Mouse (Mus musculus) layer of hippocampus, adult 11-12 months (tissue): Measurements from ENCODE around the gene BC030499.

Experiments used
- DNase-seq: peaks from one replicate; pipeline ENCODE4 v3.0.0; 2022; ENCODE audit warnings: low spot score

The BC030499 gene

GRCm38 (mm10) chr11:78305272-78305671 lies 14.6 kb downstream of the BC030499 start:
- DNase-seq = no peak

- no peak for DNase-seq
Observed at GRCm38 (mm10) chr11:78310861-78311511, 20.3 kb downstream of the BC030499 start.

- no peak for DNase-seq
Observed at GRCm38 (mm10) chr11:78313662-78314061, 23.0 kb downstream of the BC030499 start.

- DNase-seq = no peak
Observed at GRCm38 (mm10) chr11:78318411-78318810, 27.8 kb downstream of the BC030499 start.

DNA sequence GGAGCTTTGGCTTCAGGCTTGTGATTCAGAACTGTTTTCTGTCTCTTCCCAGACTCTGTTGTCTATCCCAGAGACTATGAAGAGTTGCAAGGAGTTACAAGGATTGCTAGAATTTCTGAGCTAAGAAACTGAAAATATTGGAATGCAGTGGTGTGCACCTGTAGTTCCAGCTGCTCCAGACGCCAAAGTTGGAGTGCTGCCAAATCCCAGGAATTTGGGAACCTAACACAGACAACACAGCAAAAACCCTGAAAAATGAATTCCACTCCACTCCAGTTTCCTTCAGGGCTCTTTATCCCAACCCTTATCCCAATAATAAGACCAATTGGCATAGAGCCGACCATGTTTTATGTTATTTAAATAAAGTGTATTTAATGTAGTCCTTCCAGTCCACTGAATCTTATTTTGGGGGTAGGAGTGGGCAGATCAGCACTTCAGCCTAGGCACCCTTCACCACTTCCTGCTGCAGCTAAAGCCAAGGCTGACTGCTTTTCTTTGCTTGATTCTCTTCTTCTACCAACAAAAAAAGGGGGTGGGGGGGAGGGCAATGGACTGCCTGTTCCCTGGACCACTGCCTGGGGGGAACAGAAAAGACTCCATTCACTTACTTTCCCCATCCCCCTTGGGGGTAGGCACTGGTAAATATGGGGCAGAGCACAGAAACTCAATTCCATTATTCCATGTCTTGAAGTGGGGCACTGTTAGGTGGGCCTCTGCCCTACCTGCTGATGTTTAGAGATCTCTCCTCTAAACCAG lies 31.6 kb downstream of the BC030499 start:
- DNase-seq = no peak

DNA sequence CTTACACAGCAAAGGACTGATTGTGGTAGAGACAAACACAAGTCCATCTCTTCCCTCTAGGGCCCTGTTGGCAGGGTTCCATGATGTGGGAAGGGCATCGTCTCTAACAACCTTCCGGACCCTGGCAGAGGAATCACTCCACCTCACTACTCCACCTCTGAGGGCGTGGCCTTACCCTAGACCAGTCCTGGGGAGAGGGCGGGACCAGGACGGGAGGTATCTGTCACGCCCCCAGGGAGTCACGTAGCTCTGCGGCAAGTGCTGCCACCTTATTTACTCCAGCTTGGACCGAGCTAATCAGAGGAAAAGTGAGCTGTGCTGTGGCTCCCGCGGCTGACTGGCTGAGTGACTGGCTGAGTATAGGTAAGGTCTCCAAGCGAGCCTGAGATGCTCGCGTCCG lies 32.2 kb downstream of the BC030499 start, which contains the start of gene Aldoc:
Gene Aldoc, plus strand, starts transcription at position 109 of the 400 bp plus-strand sequence.
- peak; percentile 87 for DNase-seq

DNA sequence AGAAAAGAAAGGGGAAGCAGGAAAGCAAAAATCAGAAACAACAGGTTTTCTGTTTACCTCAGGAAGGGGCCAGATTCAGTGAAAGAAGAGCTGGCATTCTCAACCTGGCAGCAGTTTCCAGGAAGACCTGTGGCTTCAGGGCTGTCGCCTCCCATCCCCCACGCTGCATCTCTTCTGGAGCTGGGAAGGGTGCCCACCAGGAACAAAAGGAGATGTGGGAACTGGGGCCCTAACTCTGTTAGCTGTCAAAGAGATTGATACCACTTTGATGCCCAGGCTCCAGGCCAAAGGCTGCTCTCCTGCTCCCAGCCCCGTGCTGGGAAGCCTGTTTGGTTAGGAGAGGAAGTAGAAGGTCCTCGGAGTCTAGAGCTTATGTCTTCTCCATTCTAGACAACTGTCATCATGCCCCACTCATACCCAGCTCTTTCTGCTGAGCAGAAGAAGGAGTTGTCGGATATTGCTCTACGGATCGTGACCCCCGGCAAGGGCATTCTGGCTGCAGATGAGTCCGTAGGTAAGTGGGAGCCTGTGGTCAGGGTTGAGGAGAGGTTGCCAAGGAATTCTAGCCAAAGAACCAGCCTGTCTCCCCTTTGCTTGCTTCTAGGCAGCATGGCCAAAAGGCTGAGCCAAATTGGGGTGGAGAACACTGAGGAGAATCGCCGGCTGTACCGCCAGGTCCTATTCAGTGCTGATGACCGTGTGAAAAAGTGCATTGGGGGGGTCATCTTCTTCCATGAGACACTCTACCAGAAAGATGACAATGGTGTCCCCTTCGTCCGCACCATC lies 33.6 kb downstream of the BC030499 start:
- DNase-seq = no peak

- no peak for DNase-seq
Observed at GRCm38 (mm10) chr11:78324965-78325364, 34.3 kb downstream of the BC030499 start.

DNA sequence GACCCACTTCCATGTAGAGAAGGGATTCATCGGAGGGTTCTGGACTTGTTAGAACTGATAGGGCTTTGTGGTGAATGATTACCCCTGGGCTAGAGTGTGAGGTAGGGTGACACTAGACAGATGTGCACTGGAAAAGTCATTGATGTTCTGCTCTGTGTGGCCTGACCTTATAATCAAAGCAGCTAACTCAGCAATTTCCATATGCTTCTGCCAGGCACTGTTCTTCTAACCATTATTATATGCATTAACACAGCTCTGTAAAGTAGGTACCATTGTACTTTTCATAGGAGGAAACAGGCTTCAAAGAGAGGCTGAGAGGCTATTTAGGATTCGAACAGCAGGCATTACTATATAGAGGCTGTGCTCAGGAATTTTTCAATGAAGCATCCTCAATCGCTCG lies 36.6 kb downstream of the BC030499 start:
- no peak for DNase-seq

- DNase-seq = peak; percentile 97
Observed at GRCm38 (mm10) chr11:78327634-78328511, 37.2 kb downstream of the BC030499 start, which contains the start of gene Pigs. Gene Pigs (plus strand): TSS chr11:78328415.

GRCm38 (mm10) chr11:78328512-78329056 lies 37.9 kb downstream of the BC030499 start:
- DNase-seq = no peak

DNA sequence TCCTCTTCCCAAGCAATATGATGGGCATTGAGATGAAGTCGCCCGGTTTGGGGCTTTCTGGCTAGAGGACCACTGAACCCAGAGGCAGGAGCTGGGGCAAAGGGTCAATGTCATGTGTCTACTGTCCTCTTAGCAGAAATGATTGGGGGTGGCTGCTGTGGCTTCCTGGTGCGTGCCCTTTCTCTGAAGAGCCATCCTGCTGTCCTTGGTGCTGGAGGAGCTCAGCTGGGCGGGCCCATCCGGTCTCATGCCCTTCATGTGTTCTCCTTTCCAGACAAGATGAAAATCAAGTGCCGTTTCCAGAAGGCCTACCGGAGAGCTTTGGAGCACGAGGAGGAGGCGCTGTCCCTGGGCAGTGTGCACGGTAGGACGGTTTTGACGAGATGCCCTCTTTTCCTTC lies 42.0 kb downstream of the BC030499 start:
- DNase-seq = no peak

GRCm38 (mm10) chr11:78333992-78334391 lies 43.4 kb downstream of the BC030499 start:
- DNase-seq = no peak

DNA sequence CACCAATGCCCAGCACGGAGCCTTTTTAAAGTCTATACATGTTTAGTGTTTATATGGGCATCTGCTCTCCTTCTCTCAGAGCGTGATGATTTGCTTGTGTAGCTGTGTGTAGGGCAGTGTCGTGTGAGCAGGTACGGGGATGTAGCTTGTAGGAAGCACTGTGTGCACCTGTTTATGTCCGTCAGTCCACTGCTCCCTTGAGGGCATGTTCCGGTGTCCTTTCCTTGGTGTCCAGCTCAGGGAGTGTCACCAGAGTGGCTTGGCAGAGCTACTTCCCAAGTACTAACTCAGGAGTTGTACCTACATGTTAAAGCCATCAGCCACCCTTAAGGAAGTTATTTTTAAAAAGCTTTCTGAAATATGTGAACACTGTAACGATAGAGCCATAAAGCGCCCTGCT lies 46.4 kb downstream of the BC030499 start:
- DNase-seq = no peak

GRCm38 (mm10) chr11:78341702-78342101 lies 51.1 kb downstream of the BC030499 start:
- no peak for DNase-seq

GRCm38 (mm10) chr11:78343381-78344327 lies 53.0 kb downstream of the BC030499 start, which contains the start of gene Unc119:
Gene Unc119 (plus strand): TSS chr11:78343482.
- peak; percentile 70 for DNase-seq

DNA sequence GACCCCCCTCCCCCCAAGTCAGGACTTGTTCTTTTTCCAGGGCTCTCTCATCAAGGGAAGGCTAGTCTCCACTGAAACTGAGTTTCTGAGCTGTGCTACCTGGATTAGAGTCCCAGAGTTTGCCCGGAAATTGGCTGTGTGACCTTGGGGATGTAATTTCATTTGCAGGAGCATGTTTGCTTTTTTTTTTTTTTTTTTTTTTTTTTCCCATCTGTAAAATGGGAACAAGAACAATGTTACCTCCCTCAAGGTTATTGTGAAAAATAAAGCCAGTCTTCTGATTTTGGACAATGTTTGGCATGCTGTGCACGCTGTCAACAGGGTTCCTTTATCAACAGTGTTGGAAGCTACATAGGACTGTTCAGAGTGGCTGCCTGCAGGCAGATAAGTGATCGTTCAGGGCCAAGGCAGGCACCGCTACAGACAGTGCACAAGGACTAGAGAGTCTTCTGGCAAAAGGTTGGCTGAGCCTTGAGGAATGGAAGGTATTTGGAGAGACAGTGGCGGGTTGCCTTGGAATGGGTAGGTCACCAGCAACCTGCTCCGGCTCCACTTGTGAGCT lies 53.8 kb downstream of the BC030499 start:
- DNase-seq = no peak

DNA sequence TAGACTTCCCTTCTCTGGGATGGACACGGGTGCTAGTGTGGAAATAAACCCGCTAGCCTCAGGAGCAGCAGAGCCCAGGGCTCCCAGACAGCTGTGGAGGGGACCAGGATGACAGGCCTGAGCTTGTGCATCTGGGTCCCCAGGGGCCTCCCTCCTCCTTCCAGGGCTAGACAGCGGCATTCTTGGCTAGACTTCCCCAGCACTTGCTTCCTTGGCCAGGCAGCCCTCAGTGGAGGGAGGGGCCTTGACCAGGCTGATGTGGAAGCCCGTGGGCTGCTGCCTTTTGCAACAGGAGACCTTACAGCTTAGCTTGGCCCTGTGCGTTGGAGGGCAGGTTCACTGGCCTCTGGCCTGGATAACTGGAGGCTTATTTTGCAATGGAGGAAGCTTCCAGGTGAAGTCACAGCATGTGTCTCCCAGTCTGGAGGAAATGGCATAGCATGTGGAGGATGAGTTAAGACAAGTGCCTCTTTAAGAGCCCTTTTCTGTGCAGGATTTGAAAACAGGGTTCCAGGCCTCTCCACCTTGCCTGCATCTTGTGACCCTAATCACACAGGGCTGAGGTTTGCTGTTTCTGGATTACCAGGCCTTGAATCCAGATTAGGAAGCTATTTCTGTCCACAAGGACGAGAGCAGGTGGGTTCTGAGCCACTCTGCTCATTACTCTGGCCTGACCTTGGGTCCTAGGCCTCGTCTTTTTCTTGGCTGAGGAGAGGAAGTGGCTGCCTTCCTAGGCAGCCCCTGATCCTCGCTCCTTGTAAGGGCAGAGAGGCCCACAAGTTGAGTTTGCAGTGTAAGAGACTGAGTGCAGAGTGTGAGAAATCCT lies 54.5 kb downstream of the BC030499 start:
- DNase-seq = no peak

DNA sequence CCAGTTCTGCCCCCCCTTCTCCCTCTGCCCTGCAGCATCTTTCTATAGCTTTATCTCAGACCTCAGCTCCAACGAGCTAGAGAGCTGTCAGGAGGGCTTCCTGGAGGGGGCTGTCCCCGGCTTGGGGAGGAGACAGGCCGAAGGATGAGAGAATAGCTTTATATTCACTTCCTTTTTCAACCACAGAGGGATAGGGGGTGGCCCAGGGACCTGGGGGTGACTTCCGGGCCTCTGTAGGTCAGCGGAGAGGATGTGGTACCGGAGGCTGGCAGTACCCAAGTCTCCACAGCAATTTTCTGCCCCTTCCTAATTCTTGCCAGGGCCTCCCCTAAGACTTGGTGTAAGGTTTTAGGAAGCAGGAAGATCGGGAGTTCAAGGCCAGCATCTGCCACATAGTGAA lies 55.2 kb downstream of the BC030499 start:
- DNase-seq = no peak
